Mouse (Mus musculus) layer of hippocampus, postnatal 25 days (tissue): ENCODE data around the gene Calr4. TPM values are rescaled to one million over a fixed set of nuclear protein-coding genes. Genes with fewer than 3 reads are reported as not detected.

Source experiments
- DNase-seq, 2 experiments: peaks; one replicate each; pipeline ENCODE4 v3.0.0; 2022; ENCODE audit warnings: mixed read lengths in 2 of 2, low spot score in 1 of 2; ENCODE audit errors: extremely low spot score in 1 of 2
- total RNA-seq, 2 experiments: library from RNA; stranded (reverse); gene quantifications; 2 replicates each; pipeline ENCODE4 v1.2.3; 2021

The Calr4 gene
- total RNA-seq, 2 experiments from 2014 or later = 0.87 to 1.2 TPM

- no peak for DNase-seq
Measured at GRCm38 (mm10) chr4:109234806-109235350, 593 bp downstream of the Calr4 start.

- no peak for DNase-seq
Measured at GRCm38 (mm10) chr4:109236186-109236879, 2.0 kb downstream of the Calr4 start.

- DNase-seq = peak in 1 of 2 experiments; percentile 32
Measured at GRCm38 (mm10) chr4:109238428-109239268, 4.4 kb downstream of the Calr4 start.

GRCm38 (mm10) chr4:109241221-109241620 lies 6.9 kb downstream of the Calr4 start:
- DNase-seq = no peak

- no peak for DNase-seq
Measured at GRCm38 (mm10) chr4:109241934-109242333, 7.6 kb downstream of the Calr4 start.

- DNase-seq = no peak
Measured at GRCm38 (mm10) chr4:109244506-109244905, 10.2 kb downstream of the Calr4 start.

GRCm38 (mm10) chr4:109245016-109245620 lies 10.8 kb downstream of the Calr4 start:
- DNase-seq = no peak

- DNase-seq = no peak
Measured at GRCm38 (mm10) chr4:109251605-109252004, 17.3 kb downstream of the Calr4 start.

GRCm38 (mm10) chr4:109252199-109252598 lies 17.9 kb downstream of the Calr4 start:
- no peak for DNase-seq

- no peak for DNase-seq
Measured at GRCm38 (mm10) chr4:109253664-109254151, 19.4 kb downstream of the Calr4 start.

GRCm38 (mm10) chr4:109254511-109254910 lies 20.2 kb downstream of the Calr4 start:
- no peak for DNase-seq

- no peak for DNase-seq
Measured at GRCm38 (mm10) chr4:109255321-109255720, 21.0 kb downstream of the Calr4 start.

GRCm38 (mm10) chr4:109255727-109256417 lies 21.6 kb downstream of the Calr4 start:
- no peak for DNase-seq

GRCm38 (mm10) chr4:109256791-109257190 lies 22.5 kb downstream of the Calr4 start:
- no peak for DNase-seq

GRCm38 (mm10) chr4:109257639-109258038 lies 23.4 kb downstream of the Calr4 start:
- DNase-seq = no peak

- no peak for DNase-seq
Measured at GRCm38 (mm10) chr4:109262068-109262467, 27.8 kb downstream of the Calr4 start.

- DNase-seq = no peak
Measured at GRCm38 (mm10) chr4:109266056-109266455, 31.8 kb downstream of the Calr4 start.

GRCm38 (mm10) chr4:109266744-109267143 lies 32.5 kb downstream of the Calr4 start:
- DNase-seq = no peak

- DNase-seq = no peak
Measured at GRCm38 (mm10) chr4:109267452-109267851, 33.2 kb downstream of the Calr4 start.

- no peak for DNase-seq
Measured at GRCm38 (mm10) chr4:109268903-109269302, 34.6 kb downstream of the Calr4 start.
